Mouse (Mus musculus) kidney, embryonic 16.5 days (tissue): Measurements from ENCODE around the gene Ccn2. TPM values are rescaled to one million over a fixed set of nuclear protein-coding genes. Genes with fewer than 3 reads are reported as not detected.

Experiments
- ATAC-seq: fragments of 200-750 bp; cut with Nextera tagmentation; 2 replicates; pipeline ENCODE4 v1.8.0; 2017; ENCODE audit warnings: moderate TSS enrichment; ENCODE audit not compliant: low FRiP score, low TSS enrichment
- H3K27ac ChIP-seq: fragments of 300-500 bp; sonication (generic); 2 replicates; pipeline ENCODE4 v1.5.1; 2014; ENCODE audit warnings: low read length
- H3K27me3 ChIP-seq: fragments of 300-500 bp; sonication (generic); 2 replicates; pipeline ENCODE4 v1.6.1; 2014; ENCODE audit warnings: low read length, control low read depth, mixed read lengths; ENCODE audit not compliant: insufficient read depth
- H3K36me3 ChIP-seq: fragments of 300-500 bp; sonication (generic); 2 replicates; pipeline ENCODE4 v1.6.1; 2014; ENCODE audit warnings: low read length, control low read depth, mixed read lengths; ENCODE audit not compliant: insufficient read depth
- H3K4me1 ChIP-seq: fragments of 300-500 bp; sonication (generic); 2 replicates; pipeline ENCODE4 v1.6.1; 2014; ENCODE audit warnings: low read length, control low read depth, mixed read lengths; ENCODE audit not compliant: insufficient read depth
- H3K4me2 ChIP-seq: fragments of 300-500 bp; sonication (generic); replicated peaks from 2 replicates; pipeline ENCODE4 v1.6.1; 2014; ENCODE audit warnings: low read depth, low read length
- H3K4me3 ChIP-seq: fragments of 300-500 bp; sonication (generic); 2 replicates; pipeline ENCODE4 v1.5.1; 2014; ENCODE audit warnings: mild to moderate bottlenecking, low read length
- H3K9ac ChIP-seq: fragments of 300-500 bp; sonication (generic); replicated peaks from 2 replicates; pipeline ENCODE4 v1.6.1; 2014; ENCODE audit warnings: low read length
- H3K9me3 ChIP-seq: fragments of 300-500 bp; sonication (generic); 2 replicates; pipeline ENCODE4 v1.6.1; 2016; ENCODE audit warnings: low read length, control low read depth
- WGBS: fragments of 180-500 bp; shearing (Covaris S2); extraction: QIAGEN DNeasy Blood & Tissue Kit; methylation state at CpG from one replicate; pipeline ENCODE4 v1.1.7; 2014; 5-methylcytosine and 5-hydroxymethylcytosine counted together
- polyA plus RNA-seq: library from polyadenylated mRNA; unstranded; fragments of >200 nt; fragmentation: Nextera tagmentation; extraction: Ambion mirVana; gene quantifications from 2 replicates; pipeline ENCODE4 v1.2.1, GENCODE M21; 2015

Ccn2 gene
- polyA plus RNA-seq, 1 experiment from 2014 or later: 12.2 TPM

DNA sequence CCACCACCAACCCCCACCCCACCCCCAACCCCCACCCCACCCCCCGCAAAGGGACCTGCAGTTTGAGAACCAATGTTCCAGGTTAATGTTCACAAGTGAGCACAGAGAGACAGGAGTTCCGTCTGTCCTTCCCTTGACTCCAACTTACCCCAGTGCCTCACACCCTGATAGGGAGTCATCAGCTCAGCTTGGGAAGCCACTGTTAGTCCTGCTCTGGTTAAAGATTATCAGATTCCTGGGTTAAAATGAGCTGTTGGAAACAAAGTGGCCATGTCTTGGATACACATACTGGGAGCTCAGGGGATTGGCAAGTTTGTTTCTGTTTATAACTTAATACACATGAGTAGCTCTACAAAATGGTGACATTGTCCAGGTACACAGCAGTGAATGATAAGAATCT, 41.7 kb downstream of the Ccn2 start:
- Histone ChIP-seq H3K27ac (peak overlapping the region; percentile 51), H3K4me3 (no peak overlapping the region), H3K4me1 (peaks cover 44% of the 10 kb centered on the region), H3K4me2 (0 out of 2 replicates have a peak overlapping the region, but pooled peaks have one; percentile 19), H3K9me3 (no peaks in the 10 kb centered on the region), H3K36me3 (no peaks in the 10 kb centered on the region), H3K27me3 (no peaks in the 10 kb centered on the region), H3K9ac (no peak overlapping the region)
- 65% methylated on average over 2 of the region's 2 CpGs for WGBS
- ATAC-seq: peak; percentile 70

DNA sequence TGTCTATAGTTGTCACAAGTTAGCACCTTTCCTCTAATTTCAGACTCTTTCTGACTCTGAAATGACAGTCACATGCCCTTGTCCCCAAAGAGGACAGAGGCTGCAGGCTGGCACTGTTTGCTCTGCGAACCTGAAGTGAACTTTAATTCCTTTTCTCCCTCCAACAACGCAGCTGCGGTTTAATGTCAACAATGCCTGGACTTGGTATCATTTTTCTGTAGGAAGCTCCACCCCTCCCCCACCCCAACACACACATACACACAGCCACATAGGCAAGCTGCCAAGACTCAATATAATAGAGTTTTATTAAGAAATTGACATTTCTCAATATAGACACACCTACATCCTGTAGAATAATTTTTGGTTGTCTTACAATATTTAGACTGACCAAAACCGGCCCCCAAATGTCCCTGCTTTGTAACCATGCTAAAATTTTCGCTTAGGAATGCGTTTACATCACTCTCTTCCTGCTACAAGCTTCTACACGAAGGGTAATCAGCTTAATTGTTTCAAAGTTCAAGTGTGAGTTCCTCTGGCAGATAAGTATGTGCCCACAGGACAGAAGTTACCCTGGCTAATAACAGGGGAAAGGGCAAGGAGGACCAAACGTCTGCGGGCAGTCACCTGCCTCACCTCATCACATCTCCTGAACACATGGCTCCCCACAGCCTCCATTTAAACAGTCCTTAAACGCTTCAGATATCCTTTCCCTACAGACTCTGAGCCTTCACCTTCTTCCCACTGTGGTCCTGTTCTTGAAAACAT, 43.2 kb downstream of the Ccn2 start:
- no peaks in the 10 kb centered on the region for H3K36me3 ChIP-seq
- no peaks in the 10 kb centered on the region for H3K9me3 ChIP-seq
- no peaks in the 10 kb centered on the region for H3K27me3 ChIP-seq
- H3K27ac ChIP-seq: no peak overlapping the region
- WGBS: 36% methylated on average over 10 of the region's 10 CpGs
- H3K9ac ChIP-seq: no peak overlapping the region
- no peak for ATAC-seq
- H3K4me1 ChIP-seq: peaks cover 44% of the 10 kb centered on the region
- no peak overlapping the region for H3K4me2 ChIP-seq
- H3K4me3 ChIP-seq: no peak overlapping the region

DNA sequence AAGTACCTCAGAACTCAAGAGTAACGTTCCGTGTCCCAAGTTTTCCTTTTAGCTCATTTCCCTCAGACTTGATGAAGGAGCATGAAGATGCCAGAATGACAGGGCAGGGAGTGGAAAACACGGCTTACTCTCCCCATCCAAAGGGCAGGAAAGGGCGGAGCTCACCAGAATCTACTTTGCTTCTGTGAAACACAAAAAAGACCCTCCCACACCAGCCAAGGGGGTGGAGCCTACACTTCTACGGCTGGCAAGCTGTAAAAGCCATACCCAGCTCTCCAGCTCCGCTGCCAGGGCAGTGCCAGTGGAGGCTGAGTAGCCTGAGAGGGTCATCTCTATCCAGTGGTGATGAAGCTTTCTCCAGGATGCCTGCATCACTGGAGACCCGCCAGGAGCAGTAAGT, 44.4 kb downstream of the Ccn2 start:
- Histone ChIP-seq H3K27ac (no peak overlapping the region), H3K9ac (no peak overlapping the region), H3K9me3 (no peaks in the 10 kb centered on the region), H3K4me2 (no peak overlapping the region), H3K36me3 (no peaks in the 10 kb centered on the region), H3K27me3 (no peaks in the 10 kb centered on the region), H3K4me3 (no peak overlapping the region), H3K4me1 (peaks cover 38% of the 10 kb centered on the region)
- 0 out of 2 replicates have a peak, but pooled peaks have one; percentile 7 for ATAC-seq
- 50% methylated on average over 7 of the region's 7 CpGs for WGBS

DNA sequence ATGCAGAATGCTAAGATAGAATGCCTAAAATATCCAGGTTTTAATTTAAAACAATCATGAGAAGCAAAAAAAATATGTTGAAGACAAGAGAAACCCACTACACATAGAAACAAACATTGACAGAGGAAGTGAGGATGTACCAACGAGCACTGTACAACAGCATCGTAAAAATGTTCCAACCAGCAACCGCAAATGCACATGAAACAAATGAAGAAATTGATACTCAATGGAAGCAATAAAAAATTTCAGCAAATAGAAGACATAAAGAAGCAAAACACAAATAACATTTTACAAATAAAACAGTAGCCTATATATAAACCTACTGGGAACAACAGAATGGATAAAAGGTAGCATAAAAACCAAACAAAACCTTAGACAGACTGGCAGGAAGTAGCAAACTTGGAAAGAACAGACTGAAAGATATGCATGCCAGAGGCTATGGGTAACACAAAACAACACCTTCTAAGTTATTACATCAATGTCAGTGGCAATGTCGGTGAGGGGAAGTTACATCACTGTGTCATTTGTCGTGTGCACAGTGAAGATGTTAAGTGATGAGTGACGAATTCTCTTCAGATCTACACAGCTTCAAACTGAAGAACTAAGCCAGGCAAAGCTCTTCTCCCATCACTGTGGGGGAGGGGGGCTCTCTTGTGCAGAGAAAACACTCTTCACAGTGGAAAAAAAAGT, 45.1 kb downstream of the Ccn2 start:
- no peaks in the 10 kb centered on the region for H3K9me3 ChIP-seq
- 69% methylated on average over 6 of the region's 6 CpGs for WGBS
- no peak overlapping the region for H3K4me3 ChIP-seq
- H3K4me1 ChIP-seq: peaks cover 38% of the 10 kb centered on the region
- H3K27me3 ChIP-seq: no peaks in the 10 kb centered on the region
- H3K36me3 ChIP-seq: no peaks in the 10 kb centered on the region
- H3K27ac ChIP-seq: no peak overlapping the region
- no peak for ATAC-seq
- H3K4me2 ChIP-seq: no peak overlapping the region
- H3K9ac ChIP-seq: no peak overlapping the region

DNA sequence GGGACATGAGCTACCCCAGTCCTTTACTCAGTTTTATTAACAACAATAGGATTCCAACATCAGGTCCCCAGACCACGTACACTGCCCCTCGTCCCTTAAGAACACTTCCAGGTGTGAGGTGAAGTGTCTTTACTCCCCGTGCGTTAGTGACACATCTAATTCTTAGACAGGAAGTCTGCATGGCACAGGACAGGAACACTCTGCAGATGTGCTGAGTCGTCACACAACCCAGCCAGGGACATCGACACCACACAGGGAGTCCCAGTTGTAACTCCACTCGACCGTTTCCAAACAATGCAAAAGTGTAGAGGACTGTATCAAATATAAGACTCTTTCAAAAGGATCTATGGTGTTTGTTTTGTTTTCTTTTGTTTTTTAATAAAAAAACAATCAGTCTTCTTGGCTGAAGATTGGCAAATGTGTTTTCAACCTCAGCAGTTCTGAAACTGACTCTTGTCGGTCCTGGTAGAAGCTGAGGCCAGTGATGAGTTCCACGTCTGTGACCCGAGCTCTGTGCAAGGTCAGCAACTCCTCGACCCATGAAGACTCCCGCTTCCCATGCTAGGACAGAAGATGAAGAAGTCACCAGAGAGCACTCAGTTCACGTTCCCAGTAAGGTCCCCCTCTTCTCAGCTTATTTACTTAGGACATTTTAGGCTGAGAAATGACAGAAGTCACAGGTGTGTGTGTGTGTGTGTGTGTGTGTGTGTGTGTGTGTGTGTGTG, 46.3 kb downstream of the Ccn2 start:
- peaks cover 36% of the 10 kb centered on the region for H3K4me1 ChIP-seq
- 0 out of 2 replicates have a peak, but pooled peaks have one; percentile 39 for ATAC-seq
- no peaks in the 10 kb centered on the region for H3K27me3 ChIP-seq
- H3K27ac ChIP-seq: no peak overlapping the region
- 24% methylated on average over 14 of the region's 14 CpGs for WGBS
- no peaks in the 10 kb centered on the region for H3K9me3 ChIP-seq
- peak overlapping the region; percentile 10; the same call in 1 of the 2 replicates for H3K4me2 ChIP-seq
- no peak overlapping the region for H3K9ac ChIP-seq
- H3K36me3 ChIP-seq: no peaks in the 10 kb centered on the region
- no peak overlapping the region for H3K4me3 ChIP-seq

DNA sequence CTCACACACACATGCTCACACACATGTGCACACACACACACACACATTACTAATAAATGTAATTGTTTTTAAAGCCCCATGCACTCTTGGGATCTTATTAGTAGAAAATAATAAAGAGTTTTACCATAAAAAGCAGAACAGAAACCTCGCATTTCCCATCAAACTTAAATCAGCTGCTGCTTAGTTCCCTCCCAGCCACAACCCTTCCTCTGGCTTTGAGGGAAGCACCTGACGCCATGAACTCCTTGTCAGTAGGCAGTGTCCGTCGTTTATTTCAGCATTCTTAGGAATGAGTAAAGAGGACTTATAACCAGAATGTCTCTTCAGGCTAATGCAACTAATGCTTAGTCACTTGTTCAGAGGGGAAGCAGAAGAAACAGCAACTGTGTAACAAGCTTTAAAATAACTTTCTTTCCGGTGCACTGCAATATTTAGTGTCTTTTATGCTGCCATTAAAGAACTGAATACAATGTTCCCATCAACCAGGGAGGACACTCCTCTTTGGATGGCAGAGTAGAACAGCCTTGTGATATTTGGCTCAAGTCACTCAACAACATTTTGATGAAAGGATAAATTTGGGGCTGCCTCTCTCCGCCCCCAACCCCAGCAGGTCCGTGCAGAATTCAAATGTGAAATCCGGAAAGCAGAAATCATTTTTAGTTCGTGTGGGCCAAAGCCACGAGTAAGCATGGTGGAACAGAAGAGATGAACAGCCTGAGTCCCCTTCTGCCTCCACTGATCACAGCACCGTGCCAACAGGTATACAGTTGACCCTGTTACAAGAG, 47.7 kb downstream of the Ccn2 start:
- Histone ChIP-seq H3K9ac (no peak overlapping the region), H3K4me3 (no peak overlapping the region), H3K9me3 (no peaks in the 10 kb centered on the region), H3K27ac (no peak overlapping the region), H3K4me1 (peaks cover 30% of the 10 kb centered on the region), H3K27me3 (no peaks in the 10 kb centered on the region), H3K4me2 (no peak overlapping the region), H3K36me3 (no peaks in the 10 kb centered on the region)
- ATAC-seq: no peak
- WGBS: 82% methylated on average over 11 of the region's 11 CpGs

DNA sequence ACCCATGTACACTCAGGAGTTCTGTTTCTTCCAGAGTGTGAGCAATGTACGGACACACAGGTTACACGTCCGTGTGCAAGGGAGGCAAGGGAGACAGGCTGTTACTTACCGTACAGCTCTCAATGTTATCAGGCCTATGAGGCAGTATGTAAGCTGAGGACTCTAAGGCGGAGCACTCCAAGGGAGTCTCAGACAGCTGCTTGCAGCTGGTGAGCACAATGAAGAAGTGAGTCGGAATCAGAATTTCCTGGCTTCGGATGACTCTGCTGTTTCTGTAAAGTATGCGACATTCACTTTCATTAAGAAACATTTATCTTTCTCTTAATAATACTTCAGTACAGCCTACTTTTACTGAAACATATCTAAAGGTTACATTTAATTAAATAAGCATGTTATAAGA, 49.9 kb downstream of the Ccn2 start:
- H3K4me2 ChIP-seq: no peak overlapping the region
- WGBS: 84% methylated on average over 8 of the region's 8 CpGs
- H3K4me3 ChIP-seq: no peak overlapping the region
- H3K36me3 ChIP-seq: no peaks in the 10 kb centered on the region
- ATAC-seq: no peak
- no peak overlapping the region for H3K27ac ChIP-seq
- H3K9me3 ChIP-seq: no peaks in the 10 kb centered on the region
- H3K27me3 ChIP-seq: no peaks in the 10 kb centered on the region
- H3K4me1 ChIP-seq: peaks cover 10% of the 10 kb centered on the region
- H3K9ac ChIP-seq: no peak overlapping the region
